Mouse (Mus musculus) adrenal gland, postnatal 14 days (tissue): ENCODE results near the gene Xpo5. TPM values are rescaled to one million over a fixed set of nuclear protein-coding genes. Genes with fewer than 3 reads are reported as not detected.

ENCODE experiments used
- DNase-seq: peaks from one replicate; pipeline ENCODE4 v3.0.0; 2021; ENCODE audit warnings: mixed read lengths
- total RNA-seq: library from RNA; stranded (reverse); gene quantifications from 2 replicates; pipeline ENCODE4 v1.2.3, GENCODE M21; 2021

The Xpo5 gene
- total RNA-seq, 1 experiment from 2014 or later: 61.0 TPM

DNA sequence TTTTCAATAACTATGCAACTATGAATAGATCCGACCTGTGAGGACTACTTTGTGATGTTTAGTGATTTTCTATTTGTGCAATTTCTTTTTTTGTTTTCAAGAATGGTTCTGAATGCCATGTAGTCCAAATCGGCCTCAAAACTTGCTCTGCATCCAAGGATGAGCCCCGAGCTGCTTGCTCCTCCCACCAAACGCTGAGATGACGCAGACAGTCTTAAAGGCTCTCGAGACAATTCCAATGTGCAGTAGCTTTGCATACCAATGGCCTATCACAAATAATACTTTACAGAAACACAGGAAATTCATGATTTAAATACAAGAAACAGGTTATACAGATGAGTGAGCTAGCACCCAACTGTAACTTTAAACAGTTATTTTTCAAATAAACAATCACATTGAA is 1.4 kb upstream of the Xpo5 start:
- DNase-seq: peak; percentile 49

DNA sequence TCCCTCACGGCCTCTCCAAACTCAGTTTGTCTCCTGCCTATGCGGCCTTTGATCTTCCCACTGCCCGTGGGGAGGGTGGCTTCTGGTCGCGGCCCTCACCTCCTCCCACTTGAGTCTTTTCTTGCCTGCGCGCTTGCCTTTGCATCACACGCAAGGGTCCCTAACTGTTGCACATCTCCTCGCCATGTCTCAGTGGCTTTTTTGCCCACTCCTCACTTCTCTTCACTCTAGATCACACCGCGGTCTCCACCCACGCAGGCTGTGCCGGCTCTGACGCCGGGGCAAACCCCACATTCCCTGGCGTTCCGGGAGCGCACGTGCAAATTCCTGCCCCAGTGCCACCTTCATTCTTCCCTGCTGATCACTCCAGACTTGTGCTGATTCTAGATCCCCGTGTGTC is 496 bp downstream of the Xpo5 start:
- peak; percentile 62 for DNase-seq

DNA sequence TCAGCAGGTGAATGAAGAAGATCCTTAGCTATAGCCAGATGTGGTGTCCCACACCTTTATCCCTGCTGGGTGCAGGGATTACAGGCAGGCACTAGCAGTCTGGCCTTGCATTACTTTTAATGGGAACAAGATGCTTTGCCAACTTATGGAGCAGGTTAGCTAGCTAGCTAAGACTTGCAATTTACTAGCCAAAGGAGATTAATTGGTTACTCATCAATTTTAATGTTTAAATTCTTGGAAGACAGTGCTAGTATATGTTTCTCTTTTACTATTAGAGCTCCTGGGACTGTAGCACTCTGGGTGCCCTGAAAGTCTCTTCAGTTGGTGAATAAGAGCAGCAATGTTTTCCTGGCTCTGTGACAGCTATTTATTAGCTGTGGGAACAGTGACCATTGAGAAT is 4.1 kb downstream of the Xpo5 start:
- DNase-seq: no peak

DNA sequence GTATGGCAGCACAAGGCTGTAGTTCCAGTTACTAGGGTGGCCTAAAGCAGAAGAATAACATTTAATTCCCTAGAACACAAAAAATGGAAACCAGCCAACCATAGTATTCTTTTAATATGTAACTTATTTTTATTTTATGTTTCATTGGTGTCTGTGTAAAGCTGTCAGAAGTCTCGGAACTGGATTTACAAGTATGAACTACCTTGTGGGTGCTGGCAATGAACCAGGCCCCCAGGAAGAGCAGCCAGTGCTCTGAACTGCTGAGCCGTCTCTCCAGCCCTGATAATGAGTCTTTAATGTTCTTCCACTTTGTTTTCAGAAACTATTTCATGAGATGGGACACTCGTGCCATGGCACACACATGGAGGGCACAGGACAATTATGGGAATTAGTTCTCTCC is 8.0 kb downstream of the Xpo5 start:
- DNase-seq: no peak

DNA sequence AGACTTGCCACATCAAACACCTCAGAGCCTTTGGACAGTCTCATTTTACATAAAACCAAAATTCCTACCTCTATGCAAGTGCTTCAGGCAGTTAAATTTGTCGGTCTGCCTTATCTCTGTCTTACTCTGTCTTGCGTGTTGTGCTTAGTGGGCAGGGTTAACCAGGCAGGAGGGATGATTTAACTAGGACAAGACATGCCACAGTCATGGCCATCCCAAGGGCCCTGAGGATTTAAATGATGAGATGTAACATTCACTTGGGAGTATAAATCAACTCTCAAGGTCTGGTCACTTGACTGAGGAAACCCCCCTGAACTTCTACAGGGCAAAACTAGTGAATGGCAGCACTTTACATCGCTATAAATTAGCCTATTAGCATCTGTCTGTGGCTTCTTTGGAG is 19.0 kb downstream of the Xpo5 start:
- peak; percentile 69 for DNase-seq

DNA sequence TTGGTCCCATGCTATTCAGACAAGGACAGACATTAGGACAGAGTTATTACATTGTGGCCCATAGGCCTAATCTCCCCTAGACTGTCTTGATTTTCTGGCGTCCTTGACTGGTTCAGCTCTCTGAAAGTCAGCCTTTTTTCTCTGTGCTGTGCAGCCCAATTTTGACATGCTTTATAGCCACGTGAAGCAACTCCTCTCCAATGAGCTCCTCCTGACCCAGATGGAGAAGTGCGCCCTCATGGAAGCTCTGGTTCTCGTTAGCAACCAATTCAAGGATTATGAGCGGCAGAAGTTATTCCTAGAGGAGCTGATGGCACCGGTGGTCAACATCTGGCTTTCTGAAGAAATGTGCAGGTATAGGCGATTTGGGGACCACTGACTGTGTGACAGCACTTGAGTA is 25.0 kb downstream of the Xpo5 start:
- peak; percentile 75 for DNase-seq

DNA sequence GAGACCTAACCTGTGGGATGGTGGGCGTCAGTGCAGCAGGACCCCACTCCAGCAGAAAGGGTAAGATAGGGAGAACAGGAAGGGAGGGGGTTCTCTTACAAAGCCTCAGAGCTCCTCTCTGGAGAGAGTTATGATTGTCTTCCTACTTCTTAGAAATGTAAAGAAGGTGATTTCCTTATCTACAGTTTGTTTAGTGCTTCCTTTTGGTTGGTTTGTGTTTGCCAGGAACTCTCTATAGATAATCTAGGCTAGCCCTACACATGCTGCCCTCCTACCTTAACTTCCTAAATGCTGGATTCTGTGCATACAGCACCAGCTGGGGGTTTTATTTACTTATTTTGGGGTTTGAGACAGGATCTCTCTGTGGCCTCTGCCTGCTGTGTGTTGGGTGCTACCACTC is 33.5 kb downstream of the Xpo5 start:
- DNase-seq: no peak

DNA sequence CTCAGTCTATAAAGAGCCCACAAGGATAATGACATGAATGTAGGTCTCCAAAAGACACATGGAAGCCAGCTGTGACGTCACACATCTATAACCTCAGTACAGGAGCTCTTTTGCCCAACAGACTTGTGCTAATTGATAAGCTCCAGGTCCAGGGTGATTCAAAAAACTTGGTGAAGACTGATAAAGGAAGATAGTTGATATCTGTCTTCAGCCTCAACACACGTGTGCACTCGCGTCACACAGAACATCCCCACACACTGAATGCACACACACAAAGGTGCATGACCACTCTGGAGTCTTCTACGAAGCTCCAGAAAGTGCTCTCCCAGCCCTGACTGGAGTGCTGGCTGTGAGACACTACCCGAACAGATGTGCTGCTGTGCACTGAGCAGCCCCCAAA is 34.5 kb downstream of the Xpo5 start:
- no peak for DNase-seq

DNA sequence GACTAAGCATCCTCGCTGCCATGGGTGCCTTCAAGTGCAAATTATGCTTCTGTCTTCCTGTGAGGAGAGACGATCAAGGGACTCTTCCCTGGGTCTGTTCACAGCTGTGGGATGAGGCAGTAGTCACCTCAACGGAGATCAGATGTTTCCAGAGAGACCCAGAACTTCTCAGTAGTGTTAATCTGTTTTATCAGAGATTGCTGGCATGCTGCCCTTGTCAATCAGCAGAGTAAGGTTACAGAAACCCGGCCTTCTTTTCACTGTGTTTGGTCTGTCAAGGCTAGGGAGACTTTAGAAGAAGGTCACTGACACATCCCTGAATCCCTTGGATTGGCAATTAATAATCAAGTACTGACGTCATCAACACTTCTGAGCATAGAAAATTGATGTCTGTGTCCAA is 34.9 kb downstream of the Xpo5 start:
- peak; percentile 73 for DNase-seq

DNA sequence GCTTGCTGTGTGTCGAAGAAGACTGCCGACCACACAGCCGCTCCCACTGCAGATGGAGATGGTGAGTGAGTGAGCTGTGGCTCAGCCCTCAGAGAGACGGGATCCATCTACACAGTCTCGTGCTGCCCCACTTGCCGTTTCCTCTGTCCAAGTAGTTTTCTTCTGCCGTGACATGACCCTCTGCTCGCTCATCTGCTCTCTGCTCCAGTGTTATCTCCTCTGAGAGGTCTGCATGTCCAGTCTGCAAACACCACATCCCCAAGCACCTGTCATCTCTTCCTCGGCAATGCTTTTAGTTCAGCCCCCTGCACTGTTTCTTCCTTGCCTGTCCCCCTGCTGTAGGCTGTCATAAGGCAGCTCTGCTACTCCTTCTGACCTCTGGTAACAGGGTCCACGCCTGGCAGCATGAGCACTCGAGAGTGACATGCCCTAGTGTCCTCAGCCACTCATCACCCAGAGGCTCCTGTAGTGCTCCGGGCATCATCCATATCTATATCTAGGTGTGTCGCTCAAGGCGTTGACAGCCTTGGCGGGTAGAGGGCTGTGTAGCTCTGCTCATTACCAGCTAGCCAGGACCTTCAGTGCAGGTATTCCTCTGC is 37.0 kb downstream of the Xpo5 start:
- no peak for DNase-seq

DNA sequence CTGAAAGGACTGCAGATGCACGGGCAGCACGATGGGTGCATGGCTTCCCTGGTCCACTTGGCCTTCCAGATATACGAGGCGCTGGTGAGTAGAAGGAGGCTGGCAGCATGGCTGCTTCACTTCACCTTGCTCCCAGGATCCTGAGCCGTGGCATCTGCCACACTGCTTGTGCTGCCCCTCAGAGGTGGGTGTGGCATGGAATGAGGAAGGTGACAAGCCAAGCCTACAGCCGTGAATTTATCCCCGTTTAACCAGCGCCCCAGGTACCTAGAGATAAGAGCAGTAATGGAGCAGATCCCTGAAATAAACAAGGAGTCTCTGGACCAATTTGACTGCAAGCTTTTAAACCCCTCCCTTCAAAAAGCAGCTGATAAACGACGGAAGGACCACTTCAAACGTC is 38.9 kb downstream of the Xpo5 start:
- DNase-seq: no peak

DNA sequence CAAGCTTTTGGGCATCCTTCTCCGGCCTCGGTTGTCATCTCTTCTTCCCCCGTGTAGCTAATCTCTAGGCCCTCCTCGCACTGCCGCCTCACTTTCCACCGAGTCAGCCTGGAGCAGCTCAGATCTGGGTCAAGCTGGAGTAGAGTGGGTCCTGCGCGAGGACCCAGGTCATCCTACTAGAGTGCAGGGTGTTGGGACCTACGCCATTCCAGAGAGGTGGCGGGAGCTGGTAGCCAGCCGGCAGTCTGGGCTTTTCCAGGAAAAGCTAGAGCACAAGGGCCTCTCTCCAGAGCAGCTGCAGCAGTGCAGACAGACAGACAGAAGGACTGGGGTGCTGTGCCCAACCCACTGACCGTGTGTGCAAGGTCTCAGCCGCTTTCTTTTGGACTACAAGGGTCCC is 39.7 kb downstream of the Xpo5 start:
- DNase-seq: no peak

DNA sequence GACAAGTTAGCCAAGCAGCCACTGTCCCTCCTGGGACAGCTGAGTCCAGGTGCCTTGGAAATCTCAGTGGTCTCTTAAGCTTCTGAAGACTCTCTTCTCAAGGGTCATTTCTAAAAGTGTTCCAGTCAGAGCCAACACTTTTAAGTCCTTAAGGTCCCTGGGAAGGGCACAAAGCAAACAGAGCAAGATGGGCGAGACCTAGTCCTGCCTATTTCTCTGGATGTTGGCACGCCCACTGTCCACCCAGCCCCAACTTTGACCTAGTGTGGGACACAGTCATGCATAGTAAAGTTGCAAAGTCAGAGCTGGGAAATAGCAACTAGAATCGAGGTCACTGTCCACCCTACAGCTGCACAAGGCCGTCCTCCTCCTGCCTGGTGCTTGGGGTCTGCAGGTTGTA is 40.4 kb downstream of the Xpo5 start:
- DNase-seq: peak; percentile 54

DNA sequence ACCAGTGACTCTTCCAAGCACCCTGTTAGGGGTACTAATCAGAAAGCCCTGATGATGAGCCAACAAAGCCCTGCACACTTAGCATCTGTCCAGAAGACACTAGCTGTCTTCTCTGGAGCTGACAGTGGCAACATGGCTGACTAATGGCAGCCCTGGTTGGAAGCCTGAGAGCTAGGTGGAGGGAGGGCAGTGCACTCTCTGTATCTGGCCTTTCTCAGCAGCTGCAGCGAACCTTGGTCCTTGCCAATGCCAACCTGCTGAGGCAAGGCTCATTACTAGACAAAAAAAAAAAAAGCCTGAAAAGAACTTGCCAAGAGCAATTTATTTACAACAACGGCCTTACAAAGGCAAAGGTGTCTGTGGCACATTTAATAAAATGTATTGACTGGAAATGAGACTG is 41.0 kb downstream of the Xpo5 start:
- peak; percentile 49 for DNase-seq

DNA sequence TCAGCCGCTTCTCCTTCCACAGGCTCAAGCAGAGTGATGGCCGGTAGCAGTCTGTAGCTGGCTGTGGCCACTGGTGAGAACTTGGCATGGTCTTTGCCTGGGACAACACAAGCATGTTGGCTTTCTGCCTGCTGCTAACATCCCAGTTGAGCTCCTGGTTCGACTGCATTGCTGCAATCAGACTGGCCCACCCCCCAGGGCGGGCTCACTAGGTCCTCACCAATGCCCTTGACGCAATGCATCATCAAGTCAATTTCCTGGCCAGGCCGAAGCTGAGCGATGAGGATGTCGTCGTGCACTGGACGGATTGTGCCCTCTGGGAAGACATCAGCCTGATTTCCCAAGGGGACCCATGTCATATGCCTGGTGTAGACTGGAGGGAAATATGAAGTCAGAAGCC is 42.0 kb downstream of the Xpo5 start:
- peak; percentile 91 for DNase-seq

DNA sequence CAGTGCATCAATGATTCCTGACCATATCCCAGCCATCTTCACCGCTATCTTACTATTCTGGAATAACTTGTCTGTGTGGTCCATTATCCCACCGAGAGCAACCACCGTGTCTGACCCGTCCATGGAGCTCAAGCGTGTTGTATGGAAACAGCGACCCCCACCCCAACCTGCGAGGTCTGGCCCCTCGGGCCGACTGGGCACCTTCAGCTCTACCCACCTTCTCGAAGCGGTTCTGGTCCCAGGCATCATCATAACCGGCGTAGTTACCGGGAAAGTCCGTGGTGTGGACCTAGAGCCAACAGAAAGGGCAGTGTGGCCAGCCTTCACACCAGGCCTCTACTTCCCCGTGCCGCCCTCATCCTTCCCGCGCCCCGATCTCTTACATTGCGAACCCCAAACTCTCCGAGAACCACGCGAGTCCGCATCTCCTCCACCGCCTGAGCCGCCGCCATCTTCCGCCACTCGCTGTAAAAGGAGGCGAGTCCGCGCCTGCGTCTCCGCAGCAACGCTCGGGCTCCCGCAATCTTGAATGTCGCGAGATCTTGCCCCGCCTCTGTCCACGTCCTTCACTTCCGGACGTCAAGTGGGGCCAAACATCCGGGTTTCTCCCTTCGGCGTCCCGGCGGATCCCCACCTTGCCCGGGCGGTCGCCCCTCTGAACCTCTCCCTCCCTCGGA is 45.1 kb downstream of the Xpo5 start, which contains the start of the genes Polr1c and Yipf3:
Polr1c (minus strand) TSS at position 543 of the 677 bp plus-strand sequence.
Yipf3 (plus strand) TSS at position 569 of the 677 bp plus-strand sequence.
- peak; percentile 98 for DNase-seq

DNA sequence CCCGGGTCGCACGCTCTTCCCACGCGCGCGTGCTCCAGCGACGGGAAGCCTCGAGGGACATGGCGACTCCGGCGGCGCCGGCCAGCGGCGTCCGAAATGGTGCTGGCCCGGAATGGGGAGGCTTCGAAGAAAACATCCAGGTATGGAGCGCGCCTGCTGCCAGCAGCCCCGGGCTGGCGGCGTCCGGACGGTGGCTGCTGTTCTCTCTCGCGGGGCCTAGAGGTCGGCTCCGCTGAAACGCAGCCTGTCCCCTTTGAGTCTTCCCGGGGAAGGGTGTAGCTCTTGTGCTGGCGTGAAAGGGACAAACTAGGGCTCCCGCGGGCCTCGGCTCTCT is 45.6 kb downstream of the Xpo5 start:
- no peak for DNase-seq

DNA sequence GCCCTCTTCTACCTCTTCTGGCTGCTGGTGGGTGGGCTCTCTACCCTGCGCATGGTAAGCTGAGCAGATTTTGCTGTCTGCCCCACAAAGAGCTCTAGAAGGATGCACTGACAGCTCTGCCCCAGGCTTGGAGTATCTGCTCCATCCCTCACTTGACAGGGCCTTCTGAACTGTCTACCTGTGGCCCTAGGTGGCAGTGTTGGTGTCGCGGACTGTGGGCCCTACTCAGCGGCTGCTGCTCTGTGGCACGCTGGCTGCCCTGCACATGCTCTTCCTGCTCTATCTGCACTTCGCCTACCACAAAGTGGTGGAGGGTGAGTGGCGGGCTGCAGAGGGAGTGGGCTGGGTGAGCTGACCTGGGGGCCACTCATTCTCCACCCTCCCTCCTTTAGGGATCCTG is 48.6 kb downstream of the Xpo5 start:
- DNase-seq: no peak

DNA sequence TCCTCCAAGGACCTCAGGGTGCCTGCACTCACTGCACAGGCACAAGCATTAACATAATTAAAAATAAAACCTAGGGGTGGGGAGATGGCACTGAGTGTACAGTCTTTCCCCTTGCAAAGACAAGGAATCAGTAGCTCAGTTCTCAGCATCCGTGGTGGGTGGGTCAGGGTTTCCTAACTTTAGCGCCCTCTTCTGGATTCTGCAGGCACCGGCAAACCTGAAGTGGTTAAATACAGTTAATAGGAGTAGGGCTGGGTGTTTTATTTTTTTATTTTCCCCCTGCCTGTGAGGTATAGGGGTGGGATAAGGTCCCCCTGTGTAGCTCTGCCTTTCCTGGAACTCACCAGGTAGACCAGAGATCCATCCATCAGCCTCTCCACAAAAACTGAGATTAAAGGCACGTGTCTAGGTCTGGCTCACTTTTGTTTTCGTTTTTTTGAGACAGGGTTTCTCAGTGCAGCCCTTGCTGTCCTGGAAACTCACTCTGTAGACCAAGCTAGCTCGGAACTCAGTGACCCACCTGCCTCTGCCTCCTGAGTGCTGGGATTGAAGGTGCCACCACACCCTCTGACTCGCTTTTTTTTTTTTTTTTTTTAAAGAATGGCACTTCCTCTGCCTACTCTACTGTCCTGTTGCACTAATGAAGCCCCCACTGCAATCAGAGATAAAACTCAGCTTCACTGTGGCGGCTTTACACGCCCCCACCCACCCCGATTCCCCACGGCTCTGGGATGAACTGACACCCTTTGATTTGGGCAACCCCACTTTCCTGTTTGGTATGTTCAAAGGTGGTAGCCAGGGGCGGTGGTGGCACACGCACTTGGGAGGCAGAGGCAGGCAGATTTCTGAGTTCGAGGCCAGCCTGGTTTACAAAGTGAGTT is 50.2 kb downstream of the Xpo5 start:
- DNase-seq: peak; percentile 71

DNA sequence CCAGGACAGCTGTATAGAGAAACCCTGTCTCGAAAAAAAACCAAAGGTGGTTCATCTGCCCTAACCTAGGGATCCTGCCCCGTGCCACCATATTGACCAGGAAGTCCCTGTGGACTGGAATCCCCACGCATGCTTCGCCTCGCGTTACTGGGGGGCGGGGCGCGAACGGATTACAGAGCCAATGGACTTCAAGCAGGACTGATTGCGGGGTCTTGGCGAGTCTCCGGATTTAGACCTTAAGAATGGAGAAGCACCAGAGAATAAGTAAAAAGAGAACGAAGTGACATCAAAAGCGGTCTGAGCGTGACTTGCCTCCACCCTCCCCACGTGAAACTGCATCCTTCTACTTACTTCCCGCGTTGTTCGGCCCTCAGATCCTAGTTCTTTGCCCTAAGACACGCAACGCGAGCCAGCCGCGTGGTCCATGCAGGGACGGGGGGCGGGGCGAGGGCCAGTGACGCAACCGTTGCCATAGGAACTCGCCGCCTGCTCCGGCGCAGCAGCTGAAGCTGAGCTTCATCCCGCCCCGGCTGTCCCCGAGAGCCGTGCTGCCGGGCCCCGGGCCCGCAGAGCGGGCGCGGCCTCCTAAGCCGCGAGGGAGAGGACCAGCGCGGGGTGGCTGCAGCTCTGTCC is 51.0 kb downstream of the Xpo5 start, which contains the start of gene Lrrc73:
Lrrc73 (plus strand) TSS at position 80 of the 633 bp plus-strand sequence.
- peak; percentile 96 for DNase-seq

DNA sequence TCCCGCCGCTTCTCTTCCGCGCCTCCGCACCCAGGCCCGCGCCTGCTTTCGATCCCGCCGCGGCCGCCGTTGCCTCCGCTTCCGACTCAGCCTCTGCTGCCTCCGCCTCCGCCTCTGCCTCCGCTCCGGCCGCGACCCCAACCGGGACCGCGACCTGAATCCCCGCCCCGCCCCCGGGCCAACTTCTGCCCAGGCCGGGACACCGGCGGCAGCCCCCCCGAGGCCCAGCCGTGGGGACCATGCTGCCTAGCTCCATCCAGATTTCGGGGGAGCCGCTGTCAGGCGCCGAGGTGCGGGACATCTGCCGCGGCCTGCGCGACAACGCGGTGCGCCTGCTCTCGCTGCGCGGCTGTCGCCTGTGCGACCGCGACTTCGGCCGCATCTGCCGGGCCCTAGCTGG is 51.5 kb downstream of the Xpo5 start:
- peak; percentile 51 for DNase-seq

DNA sequence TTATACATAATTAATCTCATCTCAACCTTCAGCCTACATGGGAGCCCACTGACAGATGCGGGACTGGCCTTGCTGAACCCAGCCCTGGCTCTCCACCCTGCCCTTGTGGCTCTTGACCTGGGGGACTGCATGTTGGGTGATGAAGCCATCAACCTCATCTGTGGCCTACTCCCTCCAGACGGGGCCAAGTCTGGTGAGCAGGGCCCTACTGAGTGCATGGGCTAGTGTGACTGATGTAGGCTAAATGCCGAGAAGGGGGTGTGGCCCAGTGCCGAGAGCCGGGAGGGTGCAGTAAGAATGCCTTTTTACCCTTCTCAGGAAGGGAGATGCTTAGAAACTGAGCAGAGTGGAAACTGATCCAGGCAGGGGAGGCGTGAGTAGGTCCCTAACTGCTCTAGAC is 52.6 kb downstream of the Xpo5 start:
- DNase-seq: no peak
